Mouse (Mus musculus) lung, postnatal 25 days (tissue): Measurements from ENCODE around the gene Mdm2.
"Not testable (repeated sequence)": the region's sequence is repeated elsewhere in the genome, so short reads cannot be mapped to it uniquely, and the experiment has no call there.

ENCODE experiments used
- DNase-seq: peaks from one replicate; pipeline ENCODE4 v3.0.0; 2022; ENCODE audit warnings: low spot score

Mdm2 gene

DNA sequence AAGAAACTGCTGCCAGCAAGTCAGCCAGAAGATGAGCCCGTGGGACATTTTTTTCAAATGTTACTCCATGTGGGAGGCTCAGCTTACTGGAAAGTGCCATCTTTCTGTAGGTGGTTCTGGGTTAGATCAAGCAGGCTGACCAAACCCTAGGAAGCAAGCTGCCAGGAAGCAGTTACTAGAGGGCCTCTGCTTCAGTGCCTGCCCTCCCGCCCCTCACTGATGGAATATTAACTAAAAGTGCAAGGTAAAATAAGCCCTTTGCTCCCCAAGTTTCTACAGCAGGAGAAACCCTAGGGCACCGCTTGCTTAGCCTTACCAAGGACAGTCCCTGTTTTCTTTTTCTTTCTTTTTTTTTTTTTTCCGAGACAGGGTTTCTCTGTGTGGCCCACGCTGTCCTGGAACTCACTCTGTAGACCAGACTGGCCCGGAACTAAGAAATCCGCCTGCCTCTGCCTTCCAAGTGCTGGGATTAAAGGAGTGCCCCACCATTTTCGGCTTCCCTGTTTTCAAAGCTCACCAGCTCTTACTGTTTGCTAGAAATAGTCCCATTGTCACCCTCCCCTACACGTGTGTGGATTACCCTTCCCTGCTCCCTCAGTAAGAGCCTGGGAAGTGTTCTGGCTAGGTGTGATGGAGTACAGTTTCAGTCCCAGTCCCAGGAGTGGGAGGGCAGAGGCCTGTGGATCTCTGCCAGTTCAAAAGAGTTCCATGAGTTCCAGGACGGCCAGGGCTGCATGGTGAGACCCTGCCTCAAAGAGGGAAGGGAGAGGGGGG, 37.9 kb upstream of the Mdm2 start:
- DNase-seq: no peak

DNA sequence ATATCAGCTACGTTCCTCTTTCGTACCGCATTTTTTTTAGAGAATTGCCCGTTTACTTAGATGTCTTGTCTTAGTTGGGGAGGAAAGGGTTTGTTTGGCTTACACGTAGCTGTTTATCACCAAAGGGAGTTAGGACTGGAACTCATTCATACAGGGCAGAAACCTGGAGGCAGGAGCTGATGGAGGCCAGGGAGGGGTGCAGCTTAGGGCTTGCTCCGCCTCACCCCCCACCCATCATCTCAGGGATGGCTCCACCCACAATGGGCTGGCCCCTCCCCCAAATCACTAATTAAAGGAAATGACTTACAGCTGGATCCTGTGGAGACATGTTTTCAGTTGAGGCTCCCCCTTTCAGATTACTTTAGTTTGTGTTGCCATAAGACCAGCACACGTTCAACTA, 37.2 kb upstream of the Mdm2 start:
- no peak for DNase-seq

GRCm38 (mm10) chr10:117746297-117746883, 35.8 kb upstream of the Mdm2 start, which contains the start of gene Slc35e3:
Slc35e3 (minus strand) TSS chr10:117746365.
- peak; percentile 97 for DNase-seq

DNA sequence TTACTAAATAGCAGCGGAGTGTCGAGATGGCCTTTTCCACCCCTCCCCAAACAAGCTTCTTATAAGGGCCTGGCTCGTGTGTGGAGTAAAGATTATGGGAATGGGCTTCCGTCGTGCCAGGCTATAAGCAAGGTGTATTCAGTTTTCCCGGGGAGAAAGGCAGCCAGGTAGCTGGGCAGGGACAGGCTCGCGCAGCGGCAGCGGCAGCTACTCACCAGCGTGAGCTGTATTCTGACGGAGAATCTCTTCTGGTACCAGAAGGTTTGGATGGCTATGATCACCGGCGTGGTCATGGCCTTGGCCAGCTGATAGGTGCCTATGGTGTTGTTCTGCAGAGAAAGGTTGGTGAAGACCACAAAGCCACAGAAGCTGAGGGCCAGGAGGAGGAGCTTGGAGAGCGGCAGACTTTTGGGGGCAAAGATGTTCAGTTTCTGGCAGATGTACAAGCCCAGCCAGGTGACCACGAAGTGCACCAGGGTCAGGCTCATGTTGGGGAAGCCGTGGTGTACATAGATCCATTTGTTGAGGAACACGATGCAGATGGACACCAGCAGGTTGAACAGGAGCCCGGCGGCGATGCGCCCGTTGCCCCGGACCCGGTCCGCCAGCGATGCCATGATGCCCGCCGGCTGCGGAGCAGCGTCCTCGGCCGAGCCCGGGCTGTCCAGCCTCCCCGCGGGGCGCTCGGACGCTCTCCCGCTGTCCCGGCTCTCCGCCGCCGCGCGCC, 35.2 kb upstream of the Mdm2 start:
- not testable (repeated sequence) for DNase-seq

DNA sequence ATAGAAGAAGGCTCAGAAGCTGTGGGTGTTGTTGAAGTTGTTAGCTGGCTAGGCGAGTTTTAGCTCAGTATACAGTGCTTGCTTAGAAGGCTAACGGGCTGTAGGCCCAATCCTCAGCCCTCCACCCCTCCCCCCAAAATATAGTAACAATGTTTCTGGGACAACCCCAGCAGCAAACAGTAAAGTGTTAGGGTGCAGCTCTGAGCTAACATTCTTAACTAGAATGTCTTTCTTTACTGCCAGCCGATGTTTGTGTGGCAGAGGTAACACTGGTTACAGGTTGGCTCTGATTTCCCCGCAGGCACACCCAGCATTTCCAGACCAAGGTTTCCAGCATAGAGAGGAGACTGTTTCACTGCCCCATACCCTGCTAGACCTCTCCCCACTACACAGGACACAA, 33.4 kb upstream of the Mdm2 start:
- DNase-seq: no peak

GRCm38 (mm10) chr10:117743182-117743581, 32.6 kb upstream of the Mdm2 start:
- DNase-seq: no peak

GRCm38 (mm10) chr10:117742618-117743017, 32.1 kb upstream of the Mdm2 start:
- DNase-seq: no peak

DNA sequence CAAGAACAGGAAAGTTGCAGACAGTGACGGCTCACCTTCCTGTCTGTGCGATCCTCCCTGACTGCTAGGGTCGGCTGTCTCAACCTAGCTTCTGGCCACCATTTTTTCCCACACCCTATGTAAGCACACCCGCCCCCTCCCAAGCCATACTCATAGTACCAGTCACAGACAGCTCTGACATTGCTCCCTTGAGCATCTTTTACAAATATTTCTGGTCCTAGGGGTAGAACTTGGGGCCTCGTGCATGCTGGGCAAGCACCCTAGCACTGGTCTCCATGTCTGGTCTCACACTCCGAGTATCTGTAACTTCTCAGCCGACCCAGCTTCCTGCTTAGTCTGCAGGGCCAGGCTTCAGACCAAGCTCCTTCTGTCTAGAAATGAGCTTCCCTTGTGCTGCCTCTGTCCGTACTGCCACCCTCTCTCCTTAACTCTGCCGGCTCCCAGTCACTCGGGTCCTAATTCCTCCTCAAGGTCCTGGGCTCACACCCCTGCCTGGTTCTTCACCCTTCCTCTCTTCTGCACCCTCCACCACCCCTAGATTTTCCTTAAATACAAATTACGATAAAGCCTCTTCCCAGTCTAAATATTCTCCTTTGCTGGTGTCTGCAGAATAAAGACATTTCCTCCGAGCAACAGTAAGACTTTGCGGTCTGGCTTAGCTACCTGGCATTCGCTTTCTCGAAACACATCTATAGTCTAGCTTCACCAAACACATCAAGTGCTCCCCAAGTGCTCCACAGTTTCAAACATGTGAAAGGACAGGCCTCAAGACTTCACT, 31.3 kb upstream of the Mdm2 start:
- DNase-seq: no peak

DNA sequence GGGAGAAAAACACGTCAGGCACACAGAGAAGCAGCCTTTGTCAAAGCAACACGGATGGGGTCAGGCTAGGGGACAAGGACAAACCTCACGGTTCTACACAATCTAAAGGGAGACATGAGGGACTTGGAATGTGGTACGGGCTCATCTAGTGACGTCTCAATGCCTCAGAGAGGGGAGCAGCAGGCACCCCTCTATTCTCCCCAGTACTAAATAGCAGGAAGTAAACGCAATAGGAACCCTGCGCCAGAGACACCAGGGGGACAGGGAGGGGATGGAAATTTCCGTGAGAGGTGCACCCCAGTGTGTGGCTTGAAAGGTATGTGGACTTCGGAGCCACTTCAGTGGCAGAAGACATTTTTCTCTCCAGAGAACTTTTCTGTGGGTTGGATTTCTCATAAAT, 30.4 kb upstream of the Mdm2 start:
- no peak for DNase-seq

DNA sequence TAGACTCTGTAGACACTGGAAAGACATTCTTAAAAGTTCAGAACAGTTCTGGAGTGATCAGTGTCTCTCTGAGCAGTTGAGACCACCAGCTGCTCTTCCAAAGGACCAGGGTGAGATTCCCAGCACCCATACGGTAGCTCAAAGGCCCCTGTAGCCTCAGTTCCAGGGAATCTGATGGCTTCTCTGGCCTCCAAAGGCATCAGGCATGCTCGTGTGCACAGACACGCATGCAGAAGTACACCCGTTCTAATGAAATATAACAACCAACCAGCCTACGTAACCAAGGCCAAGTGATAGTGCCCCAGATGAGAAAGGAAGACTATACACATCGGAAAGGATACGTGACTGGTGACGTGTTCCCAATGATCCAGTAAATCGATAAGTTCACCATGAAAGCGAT, 29.6 kb upstream of the Mdm2 start:
- no peak for DNase-seq

GRCm38 (mm10) chr10:117739648-117739948, 29.0 kb upstream of the Mdm2 start:
- DNase-seq: no peak

DNA sequence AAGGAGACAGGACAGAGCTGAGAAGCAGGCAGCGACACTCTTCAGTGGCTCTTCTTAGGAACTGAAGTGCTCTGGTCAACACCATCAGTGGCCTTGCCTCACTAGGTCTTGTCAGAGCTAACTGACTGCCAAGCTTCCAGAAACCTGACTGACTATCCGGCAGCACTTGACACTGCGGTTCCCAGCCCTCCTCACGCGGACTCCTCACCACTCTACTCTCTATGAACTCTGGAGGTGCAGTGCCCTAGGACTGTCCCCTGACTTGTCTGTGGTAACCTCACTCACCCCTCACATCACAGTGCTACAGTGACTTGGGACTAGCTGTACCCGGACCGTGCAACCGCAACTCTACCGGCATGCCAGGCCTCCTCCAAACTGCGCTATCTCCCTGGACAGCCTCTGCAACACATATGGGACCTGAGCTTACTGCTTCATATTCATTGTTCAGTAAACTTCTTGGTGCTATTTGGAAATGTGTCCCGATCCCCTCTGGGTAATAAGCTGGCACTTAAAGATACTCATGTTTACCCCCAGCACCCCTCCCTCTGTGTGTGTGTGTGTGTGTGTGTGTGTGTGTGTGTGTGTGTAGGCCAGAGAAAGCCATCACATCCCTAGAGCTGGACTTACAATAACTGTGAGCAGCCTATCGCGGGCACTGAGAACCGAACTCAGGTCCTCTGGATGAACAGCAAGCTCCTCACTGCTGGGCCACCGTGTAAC, 28.5 kb upstream of the Mdm2 start:
- no peak for DNase-seq

DNA sequence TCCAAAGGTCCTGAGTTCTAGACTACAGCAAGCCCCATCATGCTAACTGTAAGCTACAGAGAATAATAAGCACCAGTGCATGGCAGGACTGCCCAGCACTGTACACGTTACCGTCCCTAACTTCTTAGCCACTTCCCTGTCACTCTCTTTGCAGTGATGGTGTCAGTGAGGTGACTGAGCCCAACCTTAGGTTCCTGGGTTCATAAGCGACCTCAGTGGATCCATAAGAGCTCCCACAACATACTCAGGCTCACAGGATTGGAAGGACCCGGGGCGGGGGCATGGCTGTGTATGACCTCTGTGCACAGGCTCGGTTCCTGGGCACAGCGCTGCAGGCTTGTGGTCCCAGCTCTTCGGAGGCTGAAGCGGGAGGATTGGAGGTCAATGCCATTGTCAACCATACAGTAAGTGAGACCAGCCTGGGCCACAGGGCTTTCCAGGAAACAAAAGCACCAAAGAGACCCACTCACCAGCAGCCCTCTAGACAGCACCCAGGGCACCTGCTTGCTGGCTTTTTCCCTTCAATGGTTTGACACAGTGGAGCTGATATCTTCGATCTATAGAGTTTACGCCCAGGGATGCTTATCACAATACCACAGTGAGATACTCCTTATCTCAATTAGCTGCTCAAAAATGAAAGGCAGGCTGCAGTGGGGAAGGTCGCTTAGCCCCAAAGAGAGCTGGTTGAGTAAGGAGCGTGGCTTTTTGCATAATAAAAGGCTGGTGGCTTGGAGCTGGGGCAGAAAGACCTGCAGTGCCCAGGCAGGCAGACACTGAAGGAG, 27.8 kb upstream of the Mdm2 start:
- DNase-seq: no peak

DNA sequence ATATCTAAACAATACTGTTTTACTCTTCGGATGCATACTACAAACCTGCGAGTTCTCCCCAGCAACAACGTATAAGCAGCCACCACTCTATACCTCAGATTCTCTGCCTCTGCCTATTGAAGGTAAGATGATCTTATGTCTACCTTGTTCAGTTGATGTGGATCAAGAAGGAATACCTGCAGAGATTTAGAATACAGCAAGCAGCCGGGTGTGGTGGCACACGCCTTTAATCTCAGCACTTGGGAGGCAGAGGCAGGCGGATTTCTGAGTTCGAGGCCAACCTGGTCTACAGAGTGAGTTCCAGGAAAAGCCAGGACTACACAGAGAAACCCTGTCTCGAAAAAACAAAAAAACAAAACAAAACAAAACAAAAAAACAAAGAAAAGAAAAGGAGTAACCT, 26.9 kb upstream of the Mdm2 start:
- DNase-seq: not testable (repeated sequence)

DNA sequence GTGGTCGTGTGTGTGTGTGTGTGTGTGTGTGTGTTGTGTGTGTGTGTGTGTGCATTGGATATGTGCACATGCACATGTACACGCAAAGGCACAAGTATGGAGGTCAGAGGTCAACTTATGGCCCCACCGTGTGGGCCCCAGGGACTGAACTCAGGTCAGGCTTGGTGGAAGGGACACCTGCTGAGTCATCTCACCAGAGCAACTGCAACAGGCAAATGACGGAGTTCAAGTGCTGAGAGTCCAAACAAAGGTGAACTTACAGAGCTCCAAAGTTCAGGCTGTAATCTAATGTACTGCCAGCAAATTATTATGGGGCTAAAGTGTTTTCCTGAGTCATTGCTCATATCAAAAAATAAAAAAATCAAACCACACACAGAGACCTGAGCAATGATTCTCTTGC, 26.5 kb upstream of the Mdm2 start:
- DNase-seq: no peak

DNA sequence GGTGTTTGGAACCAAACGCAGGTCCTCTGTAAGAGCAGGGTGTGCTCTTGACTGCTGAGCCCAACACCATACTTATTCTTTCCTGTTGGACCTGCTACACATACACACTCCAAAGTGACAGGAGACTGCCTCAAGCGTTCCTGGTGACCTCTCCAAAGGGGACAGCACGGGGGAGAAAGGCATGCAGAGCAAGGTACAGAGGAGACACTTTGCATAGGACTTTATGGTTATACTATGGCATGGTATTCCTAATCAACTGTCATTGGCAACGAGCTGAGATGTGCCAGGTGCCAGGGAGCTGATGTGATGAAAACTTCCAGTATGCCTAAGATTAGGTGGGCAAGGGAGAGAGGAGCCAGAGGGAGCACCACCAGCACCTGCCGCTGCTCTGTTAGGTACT, 26.0 kb upstream of the Mdm2 start:
- no peak for DNase-seq

DNA sequence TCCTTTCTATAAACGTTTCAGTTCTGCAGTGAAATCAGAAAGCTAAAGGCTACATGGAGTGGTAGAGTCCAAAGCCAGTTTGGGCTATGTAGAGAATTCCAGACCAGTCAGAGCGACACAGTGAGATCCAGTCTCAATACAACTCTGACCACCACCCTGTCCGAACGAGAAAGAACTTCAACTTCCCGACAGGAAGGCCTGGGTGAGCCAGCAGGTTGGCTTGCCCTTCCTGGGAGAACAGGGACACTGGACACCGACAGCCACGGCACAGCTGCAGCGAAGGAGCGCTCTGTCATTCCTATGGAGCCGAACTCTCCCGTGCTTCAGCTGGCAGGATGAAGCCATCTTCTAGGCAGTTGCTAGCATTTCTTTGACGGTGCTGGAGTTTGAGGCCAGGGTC, 24.8 kb upstream of the Mdm2 start:
- not testable (repeated sequence) for DNase-seq

- DNase-seq: not testable (repeated sequence)
These were observed 23.7 kb upstream of the Mdm2 start for GRCm38 (mm10) chr10:117734104-117734852.

- DNase-seq: not testable (repeated sequence)
These were observed 23.1 kb upstream of the Mdm2 start for GRCm38 (mm10) chr10:117733626-117734025.

- no peak for DNase-seq
These were observed 22.5 kb upstream of the Mdm2 start for GRCm38 (mm10) chr10:117732962-117733592.
